Mouse (Mus musculus): Measurements from ENCODE around the gene 1700125H20Rik. TPM values are rescaled to one million over a fixed set of nuclear protein-coding genes. Genes with fewer than 3 reads are reported as not detected.

1700125H20Rik gene
- total and polyA plus RNA-seq, 3 experiments: not detected

Other genes with a start within 250 kb of the 1700125H20Rik start
- not detected in 2 replicates for gene Car4, start 212.6 kb upstream of the 1700125H20Rik start, total RNA-seq (2012; rRNA removed)
- not detected for gene Car4, start 212.6 kb upstream of the 1700125H20Rik start, polyA plus RNA-seq (2012; ENCODE audit: insufficient read depth in 1 of 2, insufficient read length in 2 of 2, low read depth in 1 of 2, low replicate concordance in 2 of 2, missing spikeins in 1 of 2)
- 11.3 and 12.5 TPM in 2 replicates for gene Usp32, start 30.2 kb upstream of the 1700125H20Rik start, total RNA-seq (2012; rRNA removed)
- gene Usp32, start 30.2 kb upstream of the 1700125H20Rik start, polyA plus RNA-seq (2012; ENCODE audit: insufficient read depth in 1 of 2, insufficient read length in 2 of 2, low read depth in 1 of 2, low replicate concordance in 2 of 2, missing spikeins in 1 of 2): 10 to 100 TPM in 1 of 2 experiments, not detected in 1; 11.5 TPM
- gene Appbp2, start 64.7 kb downstream of the 1700125H20Rik start, total RNA-seq (2012; rRNA removed): 34.4 and 38.2 TPM in 2 replicates
- 100 to 1,000 TPM in 1 of 2 experiments, 10 to 100 TPM in 1; 25.5 to 157 TPM for gene Appbp2, start 64.7 kb downstream of the 1700125H20Rik start, polyA plus RNA-seq (2012; ENCODE audit: insufficient read depth in 1 of 2, insufficient read length in 2 of 2, low read depth in 1 of 2, low replicate concordance in 2 of 2, missing spikeins in 1 of 2)
- 13.3 and 14.9 TPM in 2 replicates for gene Ppm1d, start 140.8 kb downstream of the 1700125H20Rik start, total RNA-seq (2012; rRNA removed)
- 10 to 100 TPM in 1 of 2 experiments, not detected in 1; 15.5 TPM for gene Ppm1d, start 140.8 kb downstream of the 1700125H20Rik start, polyA plus RNA-seq (2012; ENCODE audit: insufficient read depth in 1 of 2, insufficient read length in 2 of 2, low read depth in 1 of 2, low replicate concordance in 2 of 2, missing spikeins in 1 of 2)
- 5.9 and 8.6 TPM in 2 replicates for gene Bcas3, start 182.8 kb downstream of the 1700125H20Rik start, total RNA-seq (2012; rRNA removed)
- 10 to 100 TPM in 1 of 2 experiments, not detected in 1; 14.7 TPM for gene Bcas3, start 182.8 kb downstream of the 1700125H20Rik start, polyA plus RNA-seq (2012; ENCODE audit: insufficient read depth in 1 of 2, insufficient read length in 2 of 2, low read depth in 1 of 2, low replicate concordance in 2 of 2, missing spikeins in 1 of 2)

All from MEL (cell line).